Mouse (Mus musculus) B cell, adult 2 months (primary cell): ENCODE results near the gene Scml4.

Experiments
- DNase-seq, 2 experiments: peaks; one replicate each; pipeline ENCODE4 v3.0.0; 2022

The Scml4 gene

DNA sequence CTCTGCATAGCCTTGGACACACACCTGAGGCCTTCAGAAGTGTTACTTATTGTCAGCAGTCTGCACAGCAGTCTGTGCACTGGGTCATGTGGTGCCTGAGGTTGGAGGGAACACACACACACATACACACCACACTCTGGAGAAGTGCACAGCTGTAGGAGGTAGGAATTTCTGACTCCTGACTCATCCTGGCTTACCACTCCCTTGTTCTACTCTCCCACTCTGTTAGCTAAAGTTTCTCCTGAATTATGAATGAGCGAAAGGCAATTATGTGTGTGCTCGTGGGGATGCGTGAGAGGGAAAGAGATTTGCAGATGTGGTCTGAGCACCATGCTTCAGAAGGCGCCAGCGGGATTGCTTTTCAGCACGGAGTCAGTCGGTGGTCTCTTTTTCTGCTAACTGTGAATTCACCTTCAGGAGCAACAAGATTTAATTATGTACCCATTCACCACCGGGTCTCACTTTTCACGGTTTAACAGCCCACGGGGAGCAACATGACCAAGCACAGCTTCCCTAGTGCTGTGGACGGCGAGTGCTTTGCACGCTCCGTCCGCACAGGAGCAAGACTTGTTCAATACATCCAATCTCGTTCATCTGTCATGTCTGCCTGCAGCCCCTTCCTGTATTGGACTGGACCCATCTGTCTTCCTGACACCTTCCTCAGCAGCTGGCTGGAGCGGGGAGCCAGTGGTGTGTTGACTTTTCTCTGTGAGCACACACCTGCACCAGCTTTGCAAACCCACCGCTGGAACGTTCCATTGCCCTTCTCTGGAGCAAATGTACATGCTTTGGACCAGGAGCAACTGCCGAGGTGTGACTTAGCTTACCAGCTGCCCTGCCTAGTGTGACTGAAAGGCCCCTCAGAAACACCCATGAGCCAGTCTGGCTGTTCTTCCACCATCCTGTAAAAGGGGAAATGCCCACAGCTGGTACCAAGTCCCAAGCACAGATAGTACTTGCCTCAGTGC lies 91.2 kb downstream of the Scml4 start:
- no peak for DNase-seq

- DNase-seq = no peak
Observed at GRCm38 (mm10) chr10:42952046-42952420, 91.9 kb downstream of the Scml4 start.

DNA sequence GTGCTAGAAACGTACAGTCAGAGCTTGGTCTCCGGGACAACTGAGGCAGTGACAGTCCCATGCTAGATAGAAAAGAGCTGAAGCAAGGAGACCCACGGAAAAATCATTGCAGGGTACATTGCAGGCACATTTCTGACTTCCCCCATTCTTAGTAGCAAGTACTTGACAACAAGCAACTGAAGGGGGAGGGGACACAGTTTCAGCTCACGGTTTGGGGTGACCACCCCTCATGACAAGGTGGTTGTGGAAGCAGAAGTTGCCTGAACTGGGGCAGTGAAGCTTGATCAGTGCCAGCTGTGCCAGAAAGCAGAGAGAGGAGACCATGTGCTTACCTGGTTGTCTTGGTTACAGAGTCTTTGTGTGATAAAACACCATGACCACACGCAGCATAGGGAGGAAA lies 93.4 kb downstream of the Scml4 start:
- peak in 1 of 2 experiments; percentile 9 for DNase-seq

- no peak for DNase-seq
Observed at GRCm38 (mm10) chr10:42955205-42955604, 95.0 kb downstream of the Scml4 start.

DNA sequence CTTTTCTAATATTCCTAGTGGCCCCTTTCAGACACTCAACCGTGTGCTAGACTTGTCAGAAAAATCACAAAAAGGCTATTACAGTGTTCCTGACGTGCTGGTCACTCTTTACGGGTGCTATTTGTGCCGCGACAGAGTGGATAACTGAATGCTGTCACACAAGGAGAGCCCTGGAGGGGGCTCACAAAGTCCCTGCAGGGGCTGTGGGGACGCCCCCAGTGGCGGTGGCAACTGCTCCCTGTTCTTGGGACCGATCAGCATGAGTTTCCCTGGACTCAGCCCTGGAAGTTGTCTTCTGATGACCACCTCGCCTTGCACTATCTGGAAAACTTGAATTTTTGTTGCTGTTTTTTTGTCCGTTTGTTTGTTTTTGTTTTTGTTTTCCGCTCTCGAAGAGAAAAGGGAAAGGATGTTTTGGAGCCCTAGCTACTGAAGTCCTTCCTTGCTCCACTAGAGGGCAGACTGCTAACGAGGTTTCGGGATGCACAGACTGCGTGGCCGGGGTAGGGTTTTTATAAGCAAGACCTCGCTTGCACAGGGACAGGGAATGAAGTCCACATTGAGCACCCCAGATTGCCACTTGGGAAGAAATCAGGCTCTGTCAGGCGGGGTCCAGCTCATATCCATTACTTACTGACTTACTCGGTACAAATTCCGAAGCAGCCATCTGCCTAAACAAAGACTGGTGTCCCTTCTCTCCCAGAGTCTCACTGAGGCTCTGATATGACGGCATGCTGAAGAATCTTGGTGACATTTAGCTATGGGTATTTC lies 97.9 kb downstream of the Scml4 start:
- DNase-seq = peak; percentile 67 to 69

DNA sequence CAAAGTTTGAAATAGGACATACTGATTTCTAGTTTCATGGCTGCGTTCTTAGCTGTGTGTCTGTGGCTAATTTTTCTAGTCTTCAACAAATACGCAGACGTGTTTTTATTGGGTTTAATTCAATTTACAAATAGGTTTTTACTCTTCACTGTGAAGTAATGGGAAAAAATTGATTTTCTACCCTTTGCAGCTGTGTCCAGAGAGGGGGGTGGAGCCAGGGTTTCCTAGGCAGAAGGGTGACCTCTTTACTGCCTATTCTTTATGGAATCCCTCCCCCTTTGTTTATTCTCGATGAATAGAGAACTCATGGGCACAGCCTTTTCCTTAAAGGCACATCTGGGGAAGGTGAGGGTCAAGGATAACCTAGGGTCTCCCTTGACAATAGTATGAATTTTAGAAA lies 98.5 kb downstream of the Scml4 start:
- DNase-seq = no peak

DNA sequence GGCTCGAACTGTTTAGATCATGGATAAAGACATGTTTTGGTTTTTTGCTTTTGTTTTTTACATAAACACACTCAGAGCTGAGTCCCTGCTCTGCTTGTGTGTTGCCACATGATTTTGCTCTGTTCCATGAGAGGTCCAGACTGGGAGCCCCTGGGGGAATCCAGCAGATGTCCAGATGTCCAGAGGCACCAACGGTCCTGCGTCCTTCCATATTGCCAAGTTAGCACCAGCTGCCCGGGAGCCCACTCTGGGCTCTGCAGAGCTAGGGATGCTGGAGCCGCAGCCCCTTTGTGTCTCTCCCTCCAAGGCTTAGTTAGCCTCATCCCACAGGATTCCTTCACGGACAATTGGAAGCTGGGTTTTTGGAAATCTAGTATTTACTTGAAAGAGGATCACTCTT lies 101.6 kb downstream of the Scml4 start:
- no peak for DNase-seq

DNA sequence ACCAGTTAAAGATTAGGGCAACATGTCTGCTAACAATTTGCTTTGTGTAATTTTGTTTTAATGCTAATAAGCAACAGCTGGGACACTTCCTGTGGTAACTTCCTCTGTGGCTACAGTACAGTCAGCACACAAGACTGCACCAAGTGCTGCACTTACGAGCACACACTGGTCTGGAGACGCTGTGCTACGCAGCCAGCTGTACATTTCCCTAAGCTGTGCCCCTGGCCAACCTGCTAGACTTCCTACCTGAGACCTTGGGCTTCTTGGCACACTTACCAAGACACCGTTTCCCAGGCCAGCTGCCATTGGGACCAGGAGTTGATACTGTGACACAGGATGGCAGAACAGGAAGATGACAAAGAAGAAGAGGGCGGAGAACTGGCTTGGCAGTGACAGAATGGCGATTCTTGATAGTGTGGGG lies 102.0 kb downstream of the Scml4 start:
- DNase-seq = peak; percentile 35 to 37

- peak in 1 of 2 experiments; percentile 28 for DNase-seq
Observed at GRCm38 (mm10) chr10:42962655-42963054, 102.5 kb downstream of the Scml4 start.

DNA sequence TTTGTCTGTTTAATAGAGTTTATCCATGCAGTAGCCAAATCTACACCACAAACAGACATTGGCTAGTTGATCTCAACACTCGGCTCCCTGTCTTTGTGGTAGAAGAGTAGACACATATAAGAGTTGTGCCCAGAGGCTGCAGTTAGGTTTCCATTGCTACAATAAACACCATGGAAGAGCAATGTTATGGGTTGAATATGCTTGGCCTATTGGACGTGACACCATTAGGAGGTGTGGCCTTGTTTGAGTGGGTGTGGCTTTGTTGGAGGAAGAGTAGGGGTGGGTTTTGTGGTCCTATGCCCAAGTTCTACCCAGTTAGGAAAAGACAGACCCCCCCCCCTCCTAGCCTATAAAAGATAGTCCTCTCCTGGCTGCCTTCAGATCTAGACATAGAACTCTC lies 102.9 kb downstream of the Scml4 start:
- DNase-seq = no peak

DNA sequence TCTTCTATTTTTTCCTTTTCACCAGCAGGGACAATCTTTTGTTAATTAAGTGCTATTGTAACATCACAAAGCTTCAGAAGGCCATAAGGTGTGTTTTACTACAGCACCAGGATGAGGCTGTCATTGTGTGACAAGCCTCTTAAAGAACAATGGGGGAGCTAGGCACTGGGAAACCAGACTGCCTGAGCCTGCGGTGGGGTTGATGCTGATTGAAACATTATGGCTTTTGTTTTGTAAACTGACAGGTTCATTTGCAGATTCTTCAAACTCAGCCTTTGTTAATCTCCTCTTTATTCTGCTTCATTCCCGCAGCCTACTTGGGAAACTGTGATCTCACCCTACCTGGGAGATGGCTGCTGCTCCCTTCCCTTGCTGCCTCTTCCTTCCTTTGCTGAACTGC lies 108.2 kb downstream of the Scml4 start:
- no peak for DNase-seq

DNA sequence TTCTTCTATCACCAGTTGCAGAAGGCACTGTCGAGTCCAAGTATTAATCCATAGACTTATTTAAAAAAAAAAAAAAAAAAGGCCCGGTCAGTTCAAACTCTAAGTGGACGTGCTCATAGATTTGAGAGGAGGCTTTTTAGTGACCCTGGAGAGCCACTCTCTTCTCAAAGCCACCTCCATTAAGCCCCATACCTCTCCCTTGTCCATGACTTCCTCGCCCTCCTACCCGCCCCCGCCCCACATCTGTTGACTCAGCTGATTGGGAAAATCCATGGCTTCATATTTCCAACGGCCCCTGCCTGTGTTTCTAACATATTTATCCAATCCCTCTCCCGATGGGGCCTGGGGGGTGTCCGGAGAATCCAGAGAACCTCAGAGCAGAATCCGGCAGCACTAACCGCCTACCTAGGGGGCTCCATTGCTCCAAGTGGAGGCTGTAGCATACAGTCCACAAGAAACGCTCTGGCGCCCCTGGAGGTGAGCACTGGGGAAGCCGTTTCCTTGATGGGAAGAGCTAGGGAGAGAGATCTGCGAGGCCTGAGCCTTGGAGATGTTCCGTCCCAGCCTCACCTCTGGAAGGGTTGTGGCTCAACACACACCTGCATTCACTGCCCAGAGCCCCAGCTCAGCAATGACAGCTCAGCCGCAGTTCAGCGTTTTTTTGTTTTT lies 112.5 kb downstream of the Scml4 start:
- DNase-seq = peak; percentile 30 to 47

- no peak for DNase-seq
Observed at GRCm38 (mm10) chr10:42973537-42973936, 113.4 kb downstream of the Scml4 start.

DNA sequence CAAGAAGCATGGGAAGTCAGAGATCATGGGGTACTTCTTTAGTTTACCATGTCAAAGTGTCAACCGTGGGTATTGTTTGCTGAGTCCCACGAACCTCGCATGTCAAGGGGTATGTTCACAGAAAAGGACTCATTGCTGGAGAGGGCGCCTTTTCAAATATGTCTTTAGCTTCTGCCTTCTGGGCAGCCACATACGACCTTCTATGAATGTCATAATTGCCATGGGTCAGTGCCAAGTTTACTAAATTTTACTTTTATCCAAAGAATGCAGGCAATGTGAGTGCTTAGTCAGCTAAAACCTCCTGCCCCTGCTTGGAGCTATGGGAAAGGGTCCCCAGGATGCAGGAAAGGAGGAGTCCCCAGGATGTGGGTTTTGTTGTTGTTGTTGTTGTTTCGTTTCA lies 116.4 kb downstream of the Scml4 start:
- DNase-seq = no peak

DNA sequence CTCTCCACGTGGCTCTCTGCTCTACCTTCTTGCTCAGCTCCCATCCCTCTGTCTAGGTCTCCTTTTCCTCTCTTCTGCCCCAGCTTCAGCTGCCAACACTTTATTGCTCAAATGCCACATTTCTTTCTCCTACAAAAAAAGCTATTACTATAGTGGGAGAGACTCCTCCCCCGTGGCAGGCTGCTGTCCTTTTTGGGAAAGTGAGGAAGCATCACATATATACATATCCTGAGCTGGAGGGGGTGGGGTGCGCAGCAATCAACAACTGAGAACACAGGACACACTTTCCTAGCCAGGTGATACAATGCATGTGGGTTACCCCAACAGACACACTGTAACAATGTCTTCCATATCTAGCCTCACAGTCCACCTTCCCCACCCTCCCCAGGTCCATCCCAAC lies 118.2 kb downstream of the Scml4 start:
- no peak for DNase-seq

DNA sequence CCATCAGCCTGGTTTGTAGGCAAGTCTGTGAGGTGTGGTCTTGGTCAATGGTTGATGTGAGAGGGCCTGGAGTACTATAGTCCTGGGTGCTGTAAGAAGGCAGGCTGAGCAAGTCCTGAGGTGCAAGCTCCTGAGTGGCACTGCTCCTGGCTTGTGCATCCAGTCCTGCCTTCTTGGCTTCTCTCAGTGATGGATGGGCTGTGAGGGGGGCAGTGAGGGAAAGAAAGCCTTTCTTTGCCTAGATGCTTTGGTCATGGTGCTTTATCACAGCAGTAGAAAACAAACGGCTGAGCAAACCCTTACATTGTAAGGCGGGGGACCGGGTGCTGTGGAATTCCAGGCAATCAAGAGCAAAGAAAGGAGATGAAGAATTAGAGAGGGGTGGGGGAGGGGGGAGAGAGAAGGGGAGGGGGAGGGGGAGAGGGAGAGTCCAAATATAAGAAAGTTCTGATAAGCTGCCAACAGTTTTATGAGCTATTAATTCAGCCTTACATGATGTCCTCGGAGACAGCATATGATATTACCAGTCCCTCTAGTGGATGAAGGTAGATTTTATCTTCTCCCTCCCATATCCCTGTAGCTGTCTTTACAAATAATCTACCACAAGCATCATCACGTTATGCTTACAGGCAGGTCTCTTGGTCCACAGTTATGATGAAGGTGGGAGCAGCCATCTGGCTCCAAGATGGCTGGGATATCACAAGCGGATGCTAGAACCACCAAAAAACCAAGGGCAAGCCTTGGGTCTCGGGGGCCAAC lies 121.0 kb downstream of the Scml4 start:
- no peak for DNase-seq

- DNase-seq = no peak
Observed at GRCm38 (mm10) chr10:42984886-42985285, 124.7 kb downstream of the Scml4 start.

DNA sequence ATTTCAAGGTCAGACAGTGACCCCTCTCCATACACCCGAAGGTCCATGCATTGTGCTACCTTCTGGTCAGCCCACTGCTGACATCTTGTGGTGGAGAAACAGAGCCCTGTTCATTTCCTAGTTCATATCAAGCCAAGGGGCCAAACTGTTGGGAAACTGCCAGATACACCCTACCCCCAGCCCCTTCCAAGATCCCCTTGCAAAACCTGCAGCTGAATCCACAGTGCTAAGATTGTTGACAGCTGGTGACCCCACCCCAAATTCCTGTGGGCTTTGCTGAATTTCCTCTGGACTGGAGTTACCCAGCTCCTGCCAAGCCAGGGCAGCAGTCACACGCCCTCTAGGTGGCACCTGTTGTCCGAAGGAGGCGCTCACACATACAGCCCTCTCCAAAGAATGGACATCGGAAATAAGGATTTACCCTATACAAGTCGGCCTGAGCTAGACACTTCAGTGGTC lies 127.5 kb downstream of the Scml4 start:
- peak; percentile 54 to 59 for DNase-seq

- peak in 1 of 2 experiments; percentile 12 for DNase-seq
Observed at GRCm38 (mm10) chr10:42988627-42989026, 128.5 kb downstream of the Scml4 start.

GRCm38 (mm10) chr10:42989910-42990309 lies 129.7 kb downstream of the Scml4 start:
- DNase-seq = peak; percentile 81 to 83

DNA sequence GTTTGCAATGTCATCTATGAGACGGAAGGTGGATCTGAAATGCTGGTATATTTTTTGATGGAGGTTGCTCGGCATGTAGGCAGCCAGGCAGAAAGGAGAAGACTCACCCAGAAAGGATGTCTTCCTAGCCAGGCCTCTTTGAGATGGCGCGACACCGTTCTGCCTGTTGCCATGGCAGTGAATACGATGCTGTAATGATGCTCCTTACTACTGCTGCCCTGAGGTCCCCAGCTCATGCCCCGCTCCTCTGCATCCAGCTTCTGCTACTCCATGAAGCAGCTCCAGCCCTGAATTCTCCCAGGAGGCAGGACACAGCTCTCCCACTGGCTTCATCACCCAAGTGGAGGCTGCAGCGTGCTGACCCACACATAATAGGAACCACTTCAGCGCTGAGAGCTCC lies 130.8 kb downstream of the Scml4 start:
- DNase-seq = no peak

DNA sequence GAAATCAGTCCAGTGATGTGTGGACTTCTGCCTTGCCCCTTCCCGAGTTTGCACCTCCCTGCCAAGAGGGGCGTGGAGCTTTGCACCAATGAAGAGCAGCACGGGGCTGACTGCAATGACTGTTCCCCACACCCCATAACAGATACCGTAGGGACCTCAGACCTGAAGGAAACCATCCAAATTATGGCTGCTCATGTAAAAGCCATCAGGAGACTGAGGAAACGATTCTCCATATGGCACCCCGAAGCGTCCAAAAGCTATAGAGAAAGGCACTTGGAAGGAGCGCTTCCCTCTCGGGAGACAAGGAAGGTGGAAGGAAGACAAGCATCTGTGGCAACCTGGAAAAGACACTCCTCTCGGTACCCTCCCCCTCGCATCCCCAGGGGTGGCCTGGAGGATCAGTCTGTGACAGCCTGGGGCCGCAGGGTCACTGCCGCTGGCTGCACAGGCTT lies 134.2 kb downstream of the Scml4 start:
- no peak for DNase-seq
